Mouse (Mus musculus): ENCODE measurements around the gene Gpcpd1.

Gpcpd1 gene

DNA sequence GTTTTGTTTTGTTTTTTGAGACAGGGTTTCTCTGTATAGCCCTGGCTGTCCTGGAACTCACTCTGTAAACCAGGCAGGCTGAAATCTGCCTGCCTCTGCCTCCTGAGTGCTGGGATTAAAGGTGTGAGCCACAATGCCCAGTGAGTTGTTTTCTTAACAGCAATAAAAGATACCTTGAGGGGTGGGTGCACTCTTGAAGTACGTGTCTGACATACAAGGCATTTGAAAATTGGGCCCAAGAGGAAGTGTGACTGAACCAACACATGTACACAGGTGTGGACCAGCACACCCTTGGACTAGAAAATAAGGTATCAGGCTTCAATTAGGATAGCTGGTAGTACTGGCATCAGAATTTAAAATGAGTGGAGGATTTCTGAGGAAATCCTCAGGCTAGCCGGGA is 16.2 kb downstream of the Gpcpd1 start:
- Histone ChIP-seq H3K4me1 (replicated peaks; ENCODE audit: low read depth, low read length) (no peaks in the 10 kb centered on the region), H3K4me3 (replicated peaks; ENCODE audit: low read length) (no peak overlapping the region), H3K9me3 (ENCODE audit: low read length) (no peaks in the 10 kb centered on the region), H3K36me3 (ENCODE audit: insufficient read depth, low read length) (peaks cover 19% of the 10 kb centered on the region), H3K27me3 (ENCODE audit: insufficient read depth, low read length) (no peaks in the 10 kb centered on the region)
- TF ChIP-seq NANOG (IDR thresholded peaks at IDR 0.05; ENCODE audit: borderline replicate concordance, low read length): no peak
- TF ChIP-seq CTCF (conservative IDR thresholded peaks at IDR 0.05; ENCODE audit: low read length): no peak
- no peak for TF ChIP-seq POU5F1 (IDR thresholded peaks at IDR 0.05; ENCODE audit: borderline replicate concordance, low read length)

DNA sequence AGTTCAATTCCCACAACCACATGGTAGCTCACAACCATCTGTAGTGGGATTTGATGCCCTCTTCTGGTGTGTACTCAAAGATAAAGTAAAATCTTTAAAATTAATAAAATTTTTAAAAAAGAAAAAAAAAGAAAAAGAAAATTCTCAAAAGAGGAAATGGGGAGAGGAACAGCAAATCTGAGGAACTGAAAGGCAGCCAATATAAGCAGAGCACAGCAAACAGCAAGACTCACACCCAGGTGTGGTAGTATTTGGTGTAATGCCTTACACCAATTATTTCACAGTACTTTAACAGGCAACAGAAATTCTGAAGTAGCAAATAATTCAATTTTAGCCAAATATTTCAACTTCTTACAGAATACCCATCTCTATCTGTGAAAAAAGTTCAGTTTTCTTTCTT is 16.7 kb downstream of the Gpcpd1 start:
- Histone ChIP-seq H3K4me1 (replicated peaks; ENCODE audit: low read depth, low read length) (no peaks in the 10 kb centered on the region), H3K9me3 (ENCODE audit: low read length) (no peaks in the 10 kb centered on the region), H3K36me3 (ENCODE audit: insufficient read depth, low read length) (peaks cover 21% of the 10 kb centered on the region), H3K27me3 (ENCODE audit: insufficient read depth, low read length) (no peaks in the 10 kb centered on the region), H3K4me3 (replicated peaks; ENCODE audit: low read length) (no peak overlapping the region)
- no peak for TF ChIP-seq CTCF (conservative IDR thresholded peaks at IDR 0.05; ENCODE audit: low read length)
- TF ChIP-seq NANOG (IDR thresholded peaks at IDR 0.05; ENCODE audit: borderline replicate concordance, low read length): no peak
- TF ChIP-seq POU5F1 (IDR thresholded peaks at IDR 0.05; ENCODE audit: borderline replicate concordance, low read length): no peak

DNA sequence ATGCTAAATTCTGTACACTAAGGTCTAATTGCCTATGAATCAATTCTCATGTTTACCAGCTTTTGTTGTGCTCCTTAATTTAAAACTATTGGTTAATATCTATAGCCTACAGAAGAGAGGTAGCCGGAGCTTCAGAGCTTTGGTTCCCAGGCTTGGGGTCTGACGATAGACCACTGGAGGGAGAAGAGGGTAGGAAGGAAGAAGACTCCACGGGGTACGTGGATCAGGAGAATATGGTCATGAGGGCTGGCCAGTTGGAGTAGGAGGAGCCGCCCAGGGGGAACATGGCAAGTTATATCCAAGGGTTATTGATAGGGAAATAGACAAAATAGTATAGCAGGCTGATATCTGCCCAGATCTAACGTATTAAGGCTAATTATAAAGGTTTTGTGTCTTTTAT is 17.8 kb downstream of the Gpcpd1 start:
- H3K4me1 ChIP-seq (replicated peaks; ENCODE audit: low read depth, low read length): no peaks in the 10 kb centered on the region
- no peak for TF ChIP-seq NANOG (IDR thresholded peaks at IDR 0.05; ENCODE audit: borderline replicate concordance, low read length)
- TF ChIP-seq POU5F1 (IDR thresholded peaks at IDR 0.05; ENCODE audit: borderline replicate concordance, low read length): no peak
- TF ChIP-seq CTCF (conservative IDR thresholded peaks at IDR 0.05; ENCODE audit: low read length): no peak
- peaks cover 32% of the 10 kb centered on the region for H3K36me3 ChIP-seq (ENCODE audit: insufficient read depth, low read length)
- H3K4me3 ChIP-seq (replicated peaks; ENCODE audit: low read length): no peak overlapping the region
- H3K9me3 ChIP-seq (ENCODE audit: low read length): no peaks in the 10 kb centered on the region
- no peaks in the 10 kb centered on the region for H3K27me3 ChIP-seq (ENCODE audit: insufficient read depth, low read length)

DNA sequence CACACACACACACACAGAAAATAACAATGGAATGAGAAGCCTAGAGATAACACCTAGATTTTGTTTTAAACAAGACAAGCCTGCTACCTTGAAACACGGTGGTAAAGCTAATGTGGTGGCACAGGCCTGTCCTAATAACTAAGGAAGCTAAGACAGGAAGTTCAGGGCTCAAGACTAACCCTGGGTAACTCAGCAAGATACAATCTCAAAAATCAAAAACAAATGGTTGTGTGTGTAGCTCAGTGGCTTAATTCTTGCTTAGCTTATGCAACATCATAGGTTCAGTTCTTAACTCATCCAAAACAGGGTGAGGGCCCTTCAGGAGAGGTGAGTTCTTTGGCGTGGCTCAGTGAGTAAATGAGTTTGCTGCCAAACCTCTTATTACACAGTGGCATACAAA is 20.1 kb downstream of the Gpcpd1 start:
- H3K9me3 ChIP-seq (ENCODE audit: low read length): no peaks in the 10 kb centered on the region
- no peaks in the 10 kb centered on the region for H3K4me1 ChIP-seq (replicated peaks; ENCODE audit: low read depth, low read length)
- no peak overlapping the region for H3K4me3 ChIP-seq (replicated peaks; ENCODE audit: low read length)
- TF ChIP-seq CTCF (conservative IDR thresholded peaks at IDR 0.05; ENCODE audit: low read length): no peak
- no peak for TF ChIP-seq POU5F1 (IDR thresholded peaks at IDR 0.05; ENCODE audit: borderline replicate concordance, low read length)
- no peak for TF ChIP-seq NANOG (IDR thresholded peaks at IDR 0.05; ENCODE audit: borderline replicate concordance, low read length)
- no peaks in the 10 kb centered on the region for H3K27me3 ChIP-seq (ENCODE audit: insufficient read depth, low read length)
- peaks cover 46% of the 10 kb centered on the region for H3K36me3 ChIP-seq (ENCODE audit: insufficient read depth, low read length)

DNA sequence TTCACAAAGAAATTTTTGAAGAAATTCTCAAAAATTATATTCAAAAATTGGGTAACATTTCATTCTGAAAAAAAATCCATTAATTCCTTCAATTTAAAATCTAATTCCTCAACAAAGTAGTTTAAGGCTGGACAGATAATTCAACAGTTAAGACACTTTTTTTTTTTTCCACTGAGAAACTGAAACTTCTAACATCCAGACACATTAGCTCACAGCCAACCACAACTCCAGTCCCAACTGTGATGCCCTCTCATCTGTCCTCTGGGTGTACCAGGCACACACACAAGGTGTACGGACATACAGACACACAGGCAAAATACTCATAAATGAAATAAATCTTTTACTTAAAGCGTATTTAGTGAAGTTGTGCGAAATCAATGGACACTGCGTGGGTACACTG is 25.7 kb downstream of the Gpcpd1 start:
- Histone ChIP-seq H3K4me3 (replicated peaks; ENCODE audit: low read length) (no peak overlapping the region), H3K36me3 (ENCODE audit: insufficient read depth, low read length) (peaks cover 33% of the 10 kb centered on the region), H3K27me3 (ENCODE audit: insufficient read depth, low read length) (no peaks in the 10 kb centered on the region), H3K4me1 (replicated peaks; ENCODE audit: low read depth, low read length) (no peaks in the 10 kb centered on the region), H3K9me3 (ENCODE audit: low read length) (no peaks in the 10 kb centered on the region)
- TF ChIP-seq POU5F1 (IDR thresholded peaks at IDR 0.05; ENCODE audit: borderline replicate concordance, low read length) (no peak), NANOG (IDR thresholded peaks at IDR 0.05; ENCODE audit: borderline replicate concordance, low read length) (no peak), CTCF (conservative IDR thresholded peaks at IDR 0.05; ENCODE audit: low read length) (no peak)

DNA sequence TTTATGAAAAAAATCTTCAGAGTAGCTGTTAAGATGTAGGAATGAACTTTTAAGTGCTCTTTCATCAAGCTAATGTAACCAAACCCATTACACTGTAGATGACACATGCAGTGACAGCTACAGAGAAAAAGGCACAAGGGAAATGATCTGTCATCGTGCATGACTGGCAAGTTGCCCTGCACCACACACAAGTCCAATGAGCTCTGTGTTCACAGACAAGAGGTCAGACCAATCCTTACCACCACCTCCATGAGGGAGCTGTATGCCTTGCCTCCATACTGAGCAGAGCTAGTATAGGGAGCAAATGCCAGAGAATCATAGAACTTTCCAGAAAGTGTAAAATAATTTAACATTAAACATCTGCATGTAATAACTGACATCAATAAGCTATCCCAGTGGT is 59.7 kb downstream of the Gpcpd1 start:
- Histone ChIP-seq H3K4me3 (replicated peaks; ENCODE audit: low read length) (no peak overlapping the region), H3K27me3 (ENCODE audit: insufficient read depth, low read length) (no peaks in the 10 kb centered on the region), H3K9me3 (ENCODE audit: low read length) (no peaks in the 10 kb centered on the region), H3K4me1 (replicated peaks; ENCODE audit: low read depth, low read length) (peaks cover 1% of the 10 kb centered on the region), H3K36me3 (ENCODE audit: insufficient read depth, low read length) (peaks cover 14% of the 10 kb centered on the region)
- TF ChIP-seq POU5F1 (IDR thresholded peaks at IDR 0.05; ENCODE audit: borderline replicate concordance, low read length) (no peak), CTCF (conservative IDR thresholded peaks at IDR 0.05; ENCODE audit: low read length) (no peak), NANOG (IDR thresholded peaks at IDR 0.05; ENCODE audit: borderline replicate concordance, low read length) (no peak)

DNA sequence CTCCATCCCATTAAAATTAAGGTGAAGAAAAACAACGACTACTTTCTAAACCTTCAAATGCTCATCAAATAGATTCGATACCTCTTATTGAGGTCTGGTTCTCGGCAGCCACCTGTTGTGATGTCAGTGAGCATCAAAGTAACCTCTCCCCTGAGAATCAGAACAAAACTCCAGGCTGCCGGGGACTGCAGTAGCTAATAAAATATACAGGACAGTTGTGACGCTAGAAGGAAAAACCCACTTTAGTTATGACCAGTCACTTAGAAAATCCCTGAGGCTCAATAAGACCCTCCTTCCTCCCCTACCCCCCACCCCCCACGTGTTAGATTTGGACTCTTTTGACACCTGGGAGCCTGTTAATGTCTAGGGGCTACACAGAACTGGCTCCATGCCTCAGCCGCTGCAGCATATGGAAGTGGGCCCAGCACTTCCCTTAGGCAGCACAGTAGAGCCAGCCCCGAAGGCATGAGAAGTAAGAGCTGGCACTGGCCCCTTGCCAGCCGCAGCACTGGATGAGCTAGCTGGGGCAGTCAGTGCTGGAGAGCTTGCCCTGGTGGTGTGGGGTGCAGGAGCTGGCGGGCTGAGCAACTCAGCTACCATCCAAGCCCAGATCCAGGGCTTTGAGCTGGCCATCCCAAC is 60.5 kb downstream of the Gpcpd1 start:
- H3K9me3 ChIP-seq (ENCODE audit: low read length): no peaks in the 10 kb centered on the region
- TF ChIP-seq POU5F1 (IDR thresholded peaks at IDR 0.05; ENCODE audit: borderline replicate concordance, low read length) (no peak), CTCF (conservative IDR thresholded peaks at IDR 0.05; ENCODE audit: low read length) (no peak), NANOG (IDR thresholded peaks at IDR 0.05; ENCODE audit: borderline replicate concordance, low read length) (no peak)
- H3K4me3 ChIP-seq (replicated peaks; ENCODE audit: low read length): no peak overlapping the region
- H3K27me3 ChIP-seq (ENCODE audit: insufficient read depth, low read length): no peaks in the 10 kb centered on the region
- peaks cover 4% of the 10 kb centered on the region for H3K4me1 ChIP-seq (replicated peaks; ENCODE audit: low read depth, low read length)
- peaks cover 11% of the 10 kb centered on the region for H3K36me3 ChIP-seq (ENCODE audit: insufficient read depth, low read length)

DNA sequence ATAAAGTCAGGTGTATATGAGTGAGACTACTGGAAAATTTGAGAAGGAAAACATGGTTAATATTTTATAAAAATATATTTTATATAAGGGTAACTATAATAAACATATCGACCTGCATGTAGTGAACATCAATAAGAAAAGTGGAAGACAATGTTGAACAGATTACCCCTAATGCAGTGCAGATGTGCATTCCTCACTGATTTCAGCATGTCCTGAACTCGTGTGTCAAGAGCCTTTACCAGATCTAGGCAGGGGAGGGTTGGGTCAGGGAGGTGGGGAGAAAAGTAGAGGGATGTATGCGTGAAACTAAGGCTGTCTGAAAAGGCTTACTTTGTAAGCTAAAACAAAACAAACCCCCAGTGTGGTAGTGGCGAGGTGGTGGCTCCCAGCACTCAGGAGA is 61.4 kb downstream of the Gpcpd1 start:
- TF ChIP-seq NANOG (IDR thresholded peaks at IDR 0.05; ENCODE audit: borderline replicate concordance, low read length) (no peak), CTCF (conservative IDR thresholded peaks at IDR 0.05; ENCODE audit: low read length) (no peak), POU5F1 (IDR thresholded peaks at IDR 0.05; ENCODE audit: borderline replicate concordance, low read length) (no peak)
- peaks cover 4% of the 10 kb centered on the region for H3K4me1 ChIP-seq (replicated peaks; ENCODE audit: low read depth, low read length)
- no peaks in the 10 kb centered on the region for H3K9me3 ChIP-seq (ENCODE audit: low read length)
- peaks cover 7% of the 10 kb centered on the region for H3K36me3 ChIP-seq (ENCODE audit: insufficient read depth, low read length)
- no peak overlapping the region for H3K4me3 ChIP-seq (replicated peaks; ENCODE audit: low read length)
- H3K27me3 ChIP-seq (ENCODE audit: insufficient read depth, low read length): no peaks in the 10 kb centered on the region
